In genomic region chr12:40486047-40486837, GRCm38 (mm10) we compare ENCODE assay signal across 27 mouse cellular contexts. TPM values are rescaled to one million over a fixed set of nuclear protein-coding genes. Genes with fewer than 3 reads are reported as not detected.
A peak's percentile ranks its signal among the peaks of the same experiment; 100 is the strongest.
DNase-seq lines count a peak whose midpoint lies in the region; ATAC-seq and TF ChIP-seq lines count a peak whose summit lies in the region.
"Had no signal": no experiment of that assay in that cellular context is flagged by ENCODE, and none has a peak within 500 bp of the region (broad histone marks: within the 10 kb centered on the region; RNA-seq: fewer than 3 reads in every experiment).

No protein-coding gene starts in this region.

- H3K4me3 ChIP-seq in heart, postnatal 0 days (ENCODE audit: low read depth, low read length) = no peak overlapping the region
- no peak overlapping the region for H3K4me3 ChIP-seq in heart, embryonic 12.5 days
- H3K4me3 ChIP-seq in midbrain, embryonic 11.5 days (ENCODE audit: low read depth, low read length) = no peak overlapping the region
- H3K4me3 ChIP-seq in midbrain, postnatal 0 days (ENCODE audit: low read depth, low read length) = no peak overlapping the region
- H3K4me3 ChIP-seq: hindbrain, embryonic 10.5 days; hindbrain, embryonic 15.5 days had no signal

- WGBS in heart, postnatal 0 days = 75% methylated on average over 12 of the region's 12 CpGs
- WGBS in heart, embryonic 12.5 days = 67% methylated on average over 12 of the region's 12 CpGs
- WGBS in midbrain, embryonic 11.5 days = 26% methylated on average over 12 of the region's 12 CpGs
- 41% methylated on average over 12 of the region's 12 CpGs for WGBS in midbrain, postnatal 0 days

- H3K27ac ChIP-seq in heart, postnatal 0 days (ENCODE audit: low read depth) = no peak overlapping the region
- no peak overlapping the region for H3K27ac ChIP-seq in heart, embryonic 12.5 days (ENCODE audit: poor library complexity, severe bottlenecking)
- no peak overlapping the region for H3K27ac ChIP-seq in midbrain, embryonic 11.5 days (ENCODE audit: low read depth, low read length)
- H3K27ac ChIP-seq in midbrain, postnatal 0 days (ENCODE audit: low read depth, low read length) = no peak overlapping the region
- H3K27ac ChIP-seq: hindbrain, embryonic 10.5 days; hindbrain, embryonic 15.5 days; liver, embryonic 14.5 days had no signal

- TF ChIP-seq CTCF in heart, postnatal 0 days (IDR thresholded peaks at IDR 0.05; ENCODE audit: low read depth) = no peak
- TF ChIP-seq CTCF in midbrain, postnatal 0 days (IDR thresholded peaks at IDR 0.05) = no peak

- no peaks in the 10 kb centered on the region for H3K27me3 ChIP-seq in heart, postnatal 0 days (ENCODE audit: control insufficient read depth, insufficient read depth, low read length)
- H3K27me3 ChIP-seq in heart, embryonic 12.5 days (replicated peaks) = no peaks in the 10 kb centered on the region
- H3K27me3 ChIP-seq in midbrain, embryonic 11.5 days (ENCODE audit: control insufficient read depth, insufficient read depth, low read length) = no peaks in the 10 kb centered on the region
- no peaks in the 10 kb centered on the region for H3K27me3 ChIP-seq in midbrain, postnatal 0 days (ENCODE audit: insufficient read depth, low read length)
- H3K27me3 ChIP-seq: CH12.LX; hindbrain, embryonic 15.5 days had no signal

- no peak for ATAC-seq in heart, postnatal 0 days (ENCODE audit: insufficient read depth, low read depth)
- no peak for ATAC-seq in heart, embryonic 12.5 days (ENCODE audit: insufficient number of reproducible peaks, low FRiP score)
- ATAC-seq in midbrain, embryonic 11.5 days (ENCODE audit: low FRiP score) = peak; percentile 69
- no peak for ATAC-seq in midbrain, postnatal 0 days (ENCODE audit: low FRiP score)
- peak; percentile 54; the same call in 1 of the 2 replicates for ATAC-seq in megakaryocyte, adult 5-6 weeks (ENCODE audit: poor library complexity, severe bottlenecking)
- ATAC-seq: activated CD4-positive, CD25-positive, alpha-beta regulatory T cell, adult 4 months; forebrain, postnatal 0 days; inflammation-experienced regulatory T-cells, adult 6 months had no signal

- DNase-seq in embryo, embryonic 10 days (ENCODE audit: low spot score) = peak; percentile 48
- no peak for DNase-seq in embryo, embryonic 10.5 days (ENCODE audit: low spot score)
- DNase-seq in heart, postnatal 0 days (ENCODE audit: low spot score) = peak; percentile 2
- DNase-seq in midbrain, embryonic 11.5 days (ENCODE audit: low spot score, missing footprints) = peak; percentile 89
- DNase-seq in midbrain, postnatal 0 days (ENCODE audit: low spot score) = no peak
- no peak for DNase-seq in kidney, postnatal 14 days
- DNase-seq: adrenal gland, adult 2 months; adrenal gland, postnatal 36 days; cerebellum, adult 18-20 months; cerebellum, postnatal 10 days; forebrain, postnatal 0 days; kidney, adult 2 months; liver; lung, adult 2 months; lung, postnatal 14 days; midbrain, embryonic 14.5 days; right cerebral cortex, postnatal 25 days; thymus, adult 18-20 months; thymus, postnatal 25 days had no signal

- no peaks in the 10 kb centered on the region for H3K36me3 ChIP-seq in heart, postnatal 0 days (replicated peaks; ENCODE audit: control insufficient read depth, insufficient read depth, low read length)
- no peaks in the 10 kb centered on the region for H3K36me3 ChIP-seq in heart, embryonic 12.5 days
- H3K36me3 ChIP-seq in midbrain, embryonic 11.5 days (ENCODE audit: control insufficient read depth, insufficient read depth, low read length) = no peaks in the 10 kb centered on the region
- H3K36me3 ChIP-seq in midbrain, postnatal 0 days (ENCODE audit: insufficient read depth, low read length) = no peaks in the 10 kb centered on the region
- H3K36me3 ChIP-seq: hindbrain, embryonic 10.5 days; hindbrain, embryonic 15.5 days had no signal

- no peak for TF ChIP-seq EP300 in heart, postnatal 0 days (IDR thresholded peaks at IDR 0.05; ENCODE audit: low read depth)

- H3K9ac ChIP-seq in heart, postnatal 0 days (replicated peaks; ENCODE audit: low read depth, low read length) = no peak overlapping the region
- H3K9ac ChIP-seq in heart, embryonic 12.5 days = no peak overlapping the region
- no peak overlapping the region for H3K9ac ChIP-seq in midbrain, embryonic 11.5 days (ENCODE audit: low read length)
- no peak overlapping the region for H3K9ac ChIP-seq in midbrain, postnatal 0 days (replicated peaks; ENCODE audit: low read length, poor library complexity, severe bottlenecking)
- H3K9ac ChIP-seq: forebrain, postnatal 0 days; hindbrain, embryonic 15.5 days; liver, embryonic 14.5 days had no signal

- H3K9me3 ChIP-seq in heart, postnatal 0 days (replicated peaks; ENCODE audit: control insufficient read depth, low read length) = no peaks in the 10 kb centered on the region
- H3K9me3 ChIP-seq in heart, embryonic 12.5 days (replicated peaks) = no peaks in the 10 kb centered on the region
- no peaks in the 10 kb centered on the region for H3K9me3 ChIP-seq in midbrain, embryonic 11.5 days (ENCODE audit: control insufficient read depth, low read length)
- H3K9me3 ChIP-seq in midbrain, postnatal 0 days (ENCODE audit: low read length) = no peaks in the 10 kb centered on the region
- H3K9me3 ChIP-seq: hindbrain, embryonic 10.5 days; hindbrain, embryonic 15.5 days had no signal

- no peak overlapping the region for H3K4me2 ChIP-seq in heart, postnatal 0 days (ENCODE audit: low read depth, low read length)
- no peak overlapping the region for H3K4me2 ChIP-seq in heart, embryonic 12.5 days
- no peak overlapping the region for H3K4me2 ChIP-seq in midbrain, embryonic 11.5 days
- no peak overlapping the region for H3K4me2 ChIP-seq in midbrain, postnatal 0 days (ENCODE audit: low read depth, low read length, poor library complexity, severe bottlenecking)
- H3K4me2 ChIP-seq: hindbrain, embryonic 15.5 days had no signal

- H3K4me1 ChIP-seq in heart, postnatal 0 days (ENCODE audit: control insufficient read depth, insufficient read depth) = peaks cover 18% of the 10 kb centered on the region; the same call in 1 of the 2 replicates
- H3K4me1 ChIP-seq in heart, embryonic 12.5 days (replicated peaks) = peaks cover 22% of the 10 kb centered on the region
- peaks cover 20% of the 10 kb centered on the region for H3K4me1 ChIP-seq in midbrain, embryonic 11.5 days (ENCODE audit: control insufficient read depth, insufficient read depth, low read length)
- peaks cover 17% of the 10 kb centered on the region for H3K4me1 ChIP-seq in midbrain, postnatal 0 days (ENCODE audit: insufficient read depth, low read length)

RNA-seq across cellular contexts. Expression of gene Dock4, which starts 40.5 kb away (rescaled TPM):
- 6.1 and 9.2 TPM in 2 replicates for total RNA-seq in heart, postnatal 0 days (2014; rRNA removed; ENCODE audit: low replicate concordance)
- polyA plus RNA-seq in heart, postnatal 0 days (2015; fragmentation: Nextera tagmentation; extraction: Ambion mirVana) = 4.2 and 4.4 TPM in 2 replicates
- polyA plus RNA-seq in heart, embryonic 12.5 days (2016; fragmentation: Nextera tagmentation; extraction: Ambion mirVana) = 7.3 and 10.1 TPM in 2 replicates
- 10.2 and 12.6 TPM in 2 replicates for polyA plus RNA-seq in midbrain, embryonic 11.5 days (2014; fragmentation: Nextera tagmentation; extraction: Ambion mirVana)
- 28.6 and 38.7 TPM in 2 replicates for total RNA-seq in midbrain, postnatal 0 days (2014; rRNA removed)
- polyA plus RNA-seq in midbrain, postnatal 0 days (2015; fragmentation: Nextera tagmentation; extraction: Ambion mirVana) = 12.3 and 15.5 TPM in 2 replicates
- total RNA-seq in megakaryocyte, adult 5-6 weeks (2015) = 11.4 and 12.2 TPM in 2 replicates
- 5.3 and 8.8 TPM in 2 replicates for total RNA-seq in megakaryocyte, adult 5-6 weeks (2017)

RNA-seq across cellular contexts. Expression of gene Zfp277, which starts 40.5 kb away (rescaled TPM):
- total RNA-seq in heart, postnatal 0 days (2014; rRNA removed; ENCODE audit: low replicate concordance) = 17.9 and 23.4 TPM in 2 replicates
- 22.5 and 24.9 TPM in 2 replicates for polyA plus RNA-seq in heart, postnatal 0 days (2015; fragmentation: Nextera tagmentation; extraction: Ambion mirVana)
- 25.6 and 30.2 TPM in 2 replicates for polyA plus RNA-seq in heart, embryonic 12.5 days (2016; fragmentation: Nextera tagmentation; extraction: Ambion mirVana)
- 40.0 and 43.7 TPM in 2 replicates for polyA plus RNA-seq in midbrain, embryonic 11.5 days (2014; fragmentation: Nextera tagmentation; extraction: Ambion mirVana)
- total RNA-seq in midbrain, postnatal 0 days (2014; rRNA removed) = 22.9 and 26.3 TPM in 2 replicates
- polyA plus RNA-seq in midbrain, postnatal 0 days (2015; fragmentation: Nextera tagmentation; extraction: Ambion mirVana) = 29.9 and 31.4 TPM in 2 replicates
- 38.3 and 44.2 TPM in 2 replicates for total RNA-seq in megakaryocyte, adult 5-6 weeks (2015)
- total RNA-seq in megakaryocyte, adult 5-6 weeks (2017) = 43.9 and 44.6 TPM in 2 replicates

Comparison
In these comparisons a context has a peak if more than half of its experiments do, and no peak if none do; other contexts are left out.
1. DNase-seq: peak in embryo, embryonic 10 days (single experiment), heart, postnatal 0 days (single experiment) and midbrain, embryonic 11.5 days (single experiment); none in embryo, embryonic 10.5 days (single experiment), midbrain, postnatal 0 days (single experiment) and kidney, postnatal 14 days (single experiment).
2. ATAC-seq: peak in midbrain, embryonic 11.5 days (single experiment) and megakaryocyte, adult 5-6 weeks (single experiment); none in heart, postnatal 0 days (single experiment), heart, embryonic 12.5 days (single experiment) and midbrain, postnatal 0 days (single experiment).